Mouse (Mus musculus) thymus, adult 2 months (tissue): ENCODE results near the gene Psip1.

Source experiments
- CTCF ChIP-seq: fragments of 200-500 bp; IDR thresholded peaks from 2 replicates; pipeline ENCODE4 v1.5.1; 2012; ENCODE audit warnings: mild to moderate bottlenecking, control low read depth, low read length, moderate library complexity, borderline replicate concordance; ENCODE audit not compliant: control insufficient read depth, poor library complexity, insufficient read depth; ENCODE audit errors: extremely low read depth
- POLR2A ChIP-seq: fragments of 200-500 bp; IDR thresholded peaks from 2 replicates; pipeline ENCODE4 v1.6.1; 2012; ENCODE audit warnings: mild to moderate bottlenecking, low read length, control low read depth, moderate library complexity; ENCODE audit not compliant: control insufficient read depth, poor library complexity, insufficient read depth; ENCODE audit errors: extremely low read depth

- no peak for TF ChIP-seq CTCF
- no peak for TF ChIP-seq POLR2A
Observed at GRCm38 (mm10) chr4:83512644-83513043, 26.4 kb upstream of the Psip1 start.
